ENCODE assay signal across 22 mouse cellular contexts in the genomic region with DNA sequence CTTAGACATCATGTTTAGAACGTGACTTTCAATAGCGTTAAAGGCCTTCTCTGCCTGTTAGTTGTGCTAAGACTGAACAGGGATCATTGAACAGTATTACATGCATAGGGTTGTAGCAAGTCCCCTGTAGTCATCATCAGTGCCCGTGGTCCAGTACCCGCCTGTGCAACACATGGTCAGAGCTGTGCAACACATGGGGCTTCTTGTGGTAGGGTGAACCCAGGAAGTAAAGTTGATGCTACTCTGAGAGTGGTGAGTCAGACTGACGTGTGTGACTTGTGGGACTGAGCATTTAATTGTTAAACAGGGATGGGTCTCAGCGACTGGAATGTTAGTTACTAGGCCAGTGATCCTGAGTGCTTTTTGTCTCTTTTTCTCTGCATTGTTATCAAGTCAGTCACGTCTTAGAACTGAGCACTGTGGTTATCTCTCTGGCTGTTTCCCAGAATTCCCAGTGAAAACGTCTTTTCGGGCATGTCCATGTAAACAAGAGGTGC. TPM values are rescaled to one million over a fixed set of nuclear protein-coding genes. Genes with fewer than 3 reads are reported as not detected.
A peak's percentile ranks its signal among the peaks of the same experiment; 100 is the strongest.
DNase-seq lines count a peak whose midpoint lies in the region; ATAC-seq and TF ChIP-seq lines count a peak whose summit lies in the region.
"Had no signal": no experiment of that assay in that cellular context is flagged by ENCODE, and none has a peak within 500 bp of the region (broad histone marks: within the 10 kb centered on the region; RNA-seq: fewer than 3 reads in every experiment).

No protein-coding gene starts in this region.

- no peaks in the 10 kb centered on the region for H3K9me3 ChIP-seq in forebrain, embryonic 15.5 days
- H3K9me3 ChIP-seq: embryonic facial prominence, embryonic 10.5 days; embryonic facial prominence, embryonic 12.5 days had no signal

- ATAC-seq in forebrain, embryonic 15.5 days (replicated peaks): no peak
- ATAC-seq: CD4-positive, CD25-positive, alpha-beta regulatory T cell, adult 4 months; forebrain, embryonic 13.5 days; forebrain, embryonic 16.5 days had no signal

- DNase-seq in layer of hippocampus, adult 2 months (ENCODE audit: low spot score in 2 of 2): no peak
- no peak for DNase-seq in layer of hippocampus, adult 8-10 months (ENCODE audit: low spot score in 2 of 2)
- peak; percentile 78 for DNase-seq in 3T3-L1 (ENCODE audit: low read depth, low spot score)
- DNase-seq in Muller cell, postnatal 12 days (ENCODE audit: inconsistent ontology term): peak; percentile 63
- peak; percentile 5 for DNase-seq in R1 (ENCODE audit: low read depth, low spot score)
- no peak for DNase-seq in ovary, adult 18-20 months (ENCODE audit: low spot score)
- DNase-seq in cerebellum, adult 18-20 months: no peak
- DNase-seq: adrenal gland, adult 2 months; adrenal gland, postnatal 10 days; adrenal gland, postnatal 25 days; cerebellum, adult 11 months; cerebellum, adult 9-10 months; cerebellum, postnatal 10 days; cerebellum, postnatal 25 days had no signal

- H3K4me1 ChIP-seq in forebrain, embryonic 15.5 days: no peaks in the 10 kb centered on the region
- H3K4me1 ChIP-seq: embryonic facial prominence, embryonic 10.5 days; embryonic facial prominence, embryonic 12.5 days; forebrain, embryonic 13.5 days had no signal

- no peak overlapping the region for H3K4me2 ChIP-seq in forebrain, embryonic 15.5 days (replicated peaks)
- H3K4me2 ChIP-seq: embryonic facial prominence, embryonic 12.5 days; forebrain, embryonic 13.5 days had no signal

- peak overlapping the region; percentile 3 for H3K27ac ChIP-seq in layer of hippocampus, adult 2 months
- no peak overlapping the region for H3K27ac ChIP-seq in forebrain, embryonic 15.5 days (replicated peaks)
- H3K27ac ChIP-seq: embryonic facial prominence, embryonic 10.5 days; embryonic facial prominence, embryonic 12.5 days; forebrain, embryonic 13.5 days had no signal

- TF ChIP-seq CTCF in layer of hippocampus, adult 2 months (conservative IDR thresholded peaks at IDR 0.05): no peak

- no peaks in the 10 kb centered on the region for H3K27me3 ChIP-seq in forebrain, embryonic 15.5 days
- H3K27me3 ChIP-seq: embryonic facial prominence, embryonic 12.5 days; forebrain, embryonic 13.5 days had no signal

- H3K36me3 ChIP-seq in forebrain, embryonic 15.5 days: no peaks in the 10 kb centered on the region
- H3K36me3 ChIP-seq: embryonic facial prominence, embryonic 10.5 days; embryonic facial prominence, embryonic 12.5 days; G1E had no signal

- no peak overlapping the region for H3K4me3 ChIP-seq in layer of hippocampus, adult 2 months
- no peak overlapping the region for H3K4me3 ChIP-seq in forebrain, embryonic 15.5 days
- H3K4me3 ChIP-seq: embryonic facial prominence, embryonic 10.5 days; embryonic facial prominence, embryonic 12.5 days; forebrain, embryonic 13.5 days had no signal

- WGBS in forebrain, embryonic 15.5 days: 80% methylated on average over 9 of the region's 9 CpGs

- H3K9ac ChIP-seq in forebrain, embryonic 15.5 days (replicated peaks): no peak overlapping the region
- H3K9ac ChIP-seq: embryonic facial prominence, embryonic 12.5 days; forebrain, embryonic 13.5 days had no signal

RNA-seq across cellular contexts. Expression of a gene that starts 52.5 kb away (rescaled TPM):
- total RNA-seq in layer of hippocampus, adult 2 months (2021): 10 to 100 TPM; 71.3 to 72.5 TPM
- total RNA-seq in layer of hippocampus, adult 8-10 months (2022): 10 to 100 TPM; 62.6 to 68.2 (median 63.6) TPM
- 2.4 and 3.3 TPM in 2 replicates for polyA plus RNA-seq in forebrain, embryonic 15.5 days (2015; fragmentation: Nextera tagmentation; extraction: Ambion mirVana)
- total RNA-seq: CH12.LX, G1E had no signal
- polyA plus RNA-seq: CD4-positive, CD25-positive, alpha-beta regulatory T cell, adult 4 months; G1E had no signal

Comparison
In these comparisons a context has a peak if more than half of its experiments do, and no peak if none do; other contexts are left out.
1. DNase-seq: peak in 3T3-L1 (single experiment), Muller cell, postnatal 12 days (single experiment) and R1 (single experiment); none in layer of hippocampus, adult 2 months (0 of 2), layer of hippocampus, adult 8-10 months (0 of 2), ovary, adult 18-20 months (single experiment) and cerebellum, adult 18-20 months (0 of 2).